Mouse (Mus musculus): ENCODE data around the gene Tnfrsf13c. TPM values are rescaled to one million over a fixed set of nuclear protein-coding genes. Genes with fewer than 3 reads are reported as not detected.
A peak's percentile ranks its signal among the peaks of the same experiment; 100 is the strongest.

Gene Tnfrsf13c
- polyA plus RNA-seq, 1 experiment from 2014 or later, result not detected

DNA sequence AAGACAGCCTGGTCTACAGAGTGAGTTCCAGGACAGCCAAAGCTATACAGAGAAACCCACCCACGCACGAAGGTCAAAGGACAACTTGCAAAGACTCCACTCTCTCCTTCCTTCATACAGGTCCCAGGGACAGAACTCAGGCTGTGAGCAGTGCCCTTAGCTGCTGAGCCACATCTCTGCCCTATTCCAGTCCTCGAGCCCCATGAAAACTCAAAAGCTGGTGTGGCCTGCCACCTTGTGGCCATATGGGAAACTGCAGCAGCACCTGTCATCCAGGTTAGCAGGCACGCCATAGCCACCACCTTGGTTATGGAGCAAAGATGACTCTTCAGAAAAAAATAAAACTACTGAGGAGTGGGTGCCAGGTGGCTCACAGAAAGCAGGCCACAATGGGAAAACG is 12.4 kb upstream of the Tnfrsf13c start:
- no peaks in the 10 kb centered on the region for H3K9me3 ChIP-seq (ENCODE audit: control insufficient read depth, low read depth, low read length)
- no peak overlapping the region for H3K9ac ChIP-seq (replicated peaks; ENCODE audit: low read depth, low read length)
- no peaks in the 10 kb centered on the region for H3K4me1 ChIP-seq (ENCODE audit: control insufficient read depth, insufficient read depth, low read length)
- H3K27ac ChIP-seq (ENCODE audit: low read length), result no peak overlapping the region
- H3K4me3 ChIP-seq (ENCODE audit: low read depth, low read length), result no peak overlapping the region
- 18% methylated on average over 5 of the region's 5 CpGs for WGBS
- no peaks in the 10 kb centered on the region for H3K36me3 ChIP-seq (ENCODE audit: control insufficient read depth, insufficient read depth, low read length)
- H3K27me3 ChIP-seq (ENCODE audit: control insufficient read depth, insufficient read depth, low read length), result no peaks in the 10 kb centered on the region
- H3K4me2 ChIP-seq (replicated peaks; ENCODE audit: low read depth, low read length), result no peak overlapping the region
- ATAC-seq (ENCODE audit: insufficient number of reproducible peaks, insufficient read depth, low FRiP score, low read depth), result peak; percentile 40; the same call in 1 of the 2 replicates

GRCm38 (mm10) chr15:82235661-82236060 is 11.5 kb upstream of the Tnfrsf13c start:
- ATAC-seq (ENCODE audit: insufficient number of reproducible peaks, insufficient read depth, low FRiP score, low read depth), result 0 out of 2 replicates have a peak, but pooled peaks have one; percentile 35
- WGBS, result 62% methylated on average over 10 of the region's 10 CpGs

GRCm38 (mm10) chr15:82232651-82233050 is 8.5 kb upstream of the Tnfrsf13c start:
- Histone ChIP-seq H3K9me3 (ENCODE audit: control insufficient read depth, low read depth, low read length) (no peaks in the 10 kb centered on the region), H3K36me3 (ENCODE audit: control insufficient read depth, insufficient read depth, low read length) (no peaks in the 10 kb centered on the region), H3K4me3 (ENCODE audit: low read depth, low read length) (no peak overlapping the region), H3K9ac (replicated peaks; ENCODE audit: low read depth, low read length) (no peak overlapping the region), H3K4me1 (ENCODE audit: control insufficient read depth, insufficient read depth, low read length) (no peaks in the 10 kb centered on the region), H3K27me3 (ENCODE audit: control insufficient read depth, insufficient read depth, low read length) (no peaks in the 10 kb centered on the region), H3K4me2 (replicated peaks; ENCODE audit: low read depth, low read length) (no peak overlapping the region), H3K27ac (ENCODE audit: low read length) (no peak overlapping the region)
- 72% methylated on average over 4 of the region's 4 CpGs for WGBS
- no peak for ATAC-seq (ENCODE audit: insufficient number of reproducible peaks, insufficient read depth, low FRiP score, low read depth)

More at GRCm38 (mm10) chr15:82235661-82236060, 11.5 kb upstream of the Tnfrsf13c start:
- no peaks in the 10 kb centered on the region for H3K4me1 ChIP-seq (ENCODE audit: control insufficient read depth, insufficient read depth, low read length)
- no peaks in the 10 kb centered on the region for H3K9me3 ChIP-seq (ENCODE audit: control insufficient read depth, low read depth, low read length)
- no peaks in the 10 kb centered on the region for H3K27me3 ChIP-seq (ENCODE audit: control insufficient read depth, insufficient read depth, low read length)
- no peak overlapping the region for H3K4me2 ChIP-seq (replicated peaks; ENCODE audit: low read depth, low read length)
- H3K4me3 ChIP-seq (ENCODE audit: low read depth, low read length), result no peak overlapping the region
- no peak overlapping the region for H3K9ac ChIP-seq (replicated peaks; ENCODE audit: low read depth, low read length)
- H3K36me3 ChIP-seq (ENCODE audit: control insufficient read depth, insufficient read depth, low read length), result no peaks in the 10 kb centered on the region
- no peak overlapping the region for H3K27ac ChIP-seq (ENCODE audit: low read length)

GRCm38 (mm10) chr15:82231591-82232378 is 7.6 kb upstream of the Tnfrsf13c start:
- Histone ChIP-seq H3K27me3 (ENCODE audit: control insufficient read depth, insufficient read depth, low read length) (no peaks in the 10 kb centered on the region), H3K27ac (ENCODE audit: low read length) (no peak overlapping the region), H3K4me3 (ENCODE audit: low read depth, low read length) (no peak overlapping the region), H3K9me3 (ENCODE audit: control insufficient read depth, low read depth, low read length) (no peaks in the 10 kb centered on the region), H3K9ac (replicated peaks; ENCODE audit: low read depth, low read length) (no peak overlapping the region), H3K4me2 (replicated peaks; ENCODE audit: low read depth, low read length) (no peak overlapping the region), H3K36me3 (ENCODE audit: control insufficient read depth, insufficient read depth, low read length) (no peaks in the 10 kb centered on the region), H3K4me1 (ENCODE audit: control insufficient read depth, insufficient read depth, low read length) (no peaks in the 10 kb centered on the region)
- ATAC-seq (ENCODE audit: insufficient number of reproducible peaks, insufficient read depth, low FRiP score, low read depth), result no peak
- 69% methylated on average over 11 of the region's 11 CpGs for WGBS

DNA sequence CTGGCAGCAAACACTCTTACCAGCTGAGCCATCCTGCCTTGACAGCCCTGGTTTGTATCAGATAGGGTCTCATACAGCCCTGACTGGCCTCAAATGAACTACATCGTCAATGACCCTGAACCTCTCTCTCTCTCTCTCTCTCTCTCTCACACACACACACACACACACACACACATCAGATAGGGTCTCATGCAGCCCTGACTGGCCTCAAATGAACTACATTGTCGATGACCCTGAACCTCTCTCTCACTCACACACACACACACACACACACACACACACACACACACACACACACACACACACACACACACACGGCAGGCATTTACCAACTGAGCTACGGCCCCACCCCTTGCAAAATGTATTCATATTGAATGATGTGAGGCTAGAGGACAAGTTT is 6.9 kb upstream of the Tnfrsf13c start:
- H3K27ac ChIP-seq (ENCODE audit: low read length), result no peak overlapping the region
- H3K4me1 ChIP-seq (ENCODE audit: control insufficient read depth, insufficient read depth, low read length), result no peaks in the 10 kb centered on the region
- no peak for ATAC-seq (ENCODE audit: insufficient number of reproducible peaks, insufficient read depth, low FRiP score, low read depth)
- no peak overlapping the region for H3K9ac ChIP-seq (replicated peaks; ENCODE audit: low read depth, low read length)
- no peaks in the 10 kb centered on the region for H3K36me3 ChIP-seq (ENCODE audit: control insufficient read depth, insufficient read depth, low read length)
- H3K27me3 ChIP-seq (ENCODE audit: control insufficient read depth, insufficient read depth, low read length), result no peaks in the 10 kb centered on the region
- WGBS, result 69% methylated on average over 4 of the region's 4 CpGs
- H3K9me3 ChIP-seq (ENCODE audit: control insufficient read depth, low read depth, low read length), result no peaks in the 10 kb centered on the region
- H3K4me3 ChIP-seq (ENCODE audit: low read depth, low read length), result no peak overlapping the region
- no peak overlapping the region for H3K4me2 ChIP-seq (replicated peaks; ENCODE audit: low read depth, low read length)

GRCm38 (mm10) chr15:82230098-82230611 is 6.0 kb upstream of the Tnfrsf13c start:
- Histone ChIP-seq H3K27me3 (ENCODE audit: control insufficient read depth, insufficient read depth, low read length) (no peaks in the 10 kb centered on the region), H3K9me3 (ENCODE audit: control insufficient read depth, low read depth, low read length) (no peaks in the 10 kb centered on the region), H3K27ac (ENCODE audit: low read length) (no peak overlapping the region), H3K4me2 (replicated peaks; ENCODE audit: low read depth, low read length) (no peak overlapping the region), H3K36me3 (ENCODE audit: control insufficient read depth, insufficient read depth, low read length) (no peaks in the 10 kb centered on the region), H3K4me1 (ENCODE audit: control insufficient read depth, insufficient read depth, low read length) (no peaks in the 10 kb centered on the region), H3K9ac (replicated peaks; ENCODE audit: low read depth, low read length) (no peak overlapping the region), H3K4me3 (ENCODE audit: low read depth, low read length) (no peak overlapping the region)
- 73% methylated on average over 6 of the region's 6 CpGs for WGBS
- ATAC-seq (ENCODE audit: insufficient number of reproducible peaks, insufficient read depth, low FRiP score, low read depth), result no peak

GRCm38 (mm10) chr15:82229542-82230045 is 5.4 kb upstream of the Tnfrsf13c start:
- Histone ChIP-seq H3K4me3 (ENCODE audit: low read depth, low read length) (no peak overlapping the region), H3K4me1 (ENCODE audit: control insufficient read depth, insufficient read depth, low read length) (no peaks in the 10 kb centered on the region), H3K9me3 (ENCODE audit: control insufficient read depth, low read depth, low read length) (no peaks in the 10 kb centered on the region), H3K27ac (ENCODE audit: low read length) (no peak overlapping the region), H3K36me3 (ENCODE audit: control insufficient read depth, insufficient read depth, low read length) (no peaks in the 10 kb centered on the region), H3K27me3 (ENCODE audit: control insufficient read depth, insufficient read depth, low read length) (0 out of 2 replicates have a peak, but pooled peaks cover 2% of the 10 kb centered on the region), H3K4me2 (replicated peaks; ENCODE audit: low read depth, low read length) (no peak overlapping the region), H3K9ac (replicated peaks; ENCODE audit: low read depth, low read length) (no peak overlapping the region)
- 46% methylated on average over 11 of the region's 11 CpGs for WGBS
- no peak; the same call in 1 of the 2 replicates for ATAC-seq (ENCODE audit: insufficient number of reproducible peaks, insufficient read depth, low FRiP score, low read depth)

DNA sequence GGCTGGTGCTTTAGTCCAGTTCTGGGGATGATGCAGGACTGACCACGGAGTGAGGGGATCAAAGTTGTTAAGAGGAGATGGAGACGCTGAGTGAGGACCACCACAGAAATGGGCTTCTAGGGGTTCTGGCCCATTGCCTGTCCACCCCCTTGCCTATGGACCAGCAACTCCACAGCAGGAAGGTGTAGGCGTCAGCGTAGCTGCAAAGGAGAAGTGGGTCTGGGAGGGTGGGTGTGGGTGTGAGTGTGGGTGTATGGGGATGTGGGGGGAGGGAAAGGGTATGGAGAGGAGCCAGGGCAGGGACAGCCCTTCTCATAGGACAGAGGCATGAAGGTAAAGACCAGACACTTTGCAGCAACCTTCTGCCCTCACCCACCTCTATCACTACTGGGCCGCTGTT is 1.6 kb upstream of the Tnfrsf13c start:
- H3K9ac ChIP-seq (replicated peaks; ENCODE audit: low read depth, low read length), result no peak overlapping the region
- no peaks in the 10 kb centered on the region for H3K36me3 ChIP-seq (ENCODE audit: control insufficient read depth, insufficient read depth, low read length)
- H3K4me1 ChIP-seq (ENCODE audit: control insufficient read depth, insufficient read depth, low read length), result no peaks in the 10 kb centered on the region
- no peak overlapping the region for H3K4me2 ChIP-seq (replicated peaks; ENCODE audit: low read depth, low read length)
- ATAC-seq (ENCODE audit: insufficient number of reproducible peaks, insufficient read depth, low FRiP score, low read depth), result no peak
- no peaks in the 10 kb centered on the region for H3K9me3 ChIP-seq (ENCODE audit: control insufficient read depth, low read depth, low read length)
- WGBS, result 88% methylated on average over 5 of the region's 5 CpGs
- 0 out of 2 replicates have a peak, but pooled peaks cover 6% of the 10 kb centered on the region for H3K27me3 ChIP-seq (ENCODE audit: control insufficient read depth, insufficient read depth, low read length)
- no peak overlapping the region for H3K4me3 ChIP-seq (ENCODE audit: low read depth, low read length)
- H3K27ac ChIP-seq (ENCODE audit: low read length), result no peak overlapping the region

All from stomach, embryonic 14.5 days (tissue).